Mouse (Mus musculus) MN1 (cell line): ENCODE results near the gene Acvr2b.
A peak's percentile ranks its signal among the peaks of the same experiment; 100 is the strongest.
"Not testable (repeated sequence)": the region's sequence is repeated elsewhere in the genome, so short reads cannot be mapped to it uniquely, and the experiment has no call there.

Experiments used
- DNase-seq: peaks from one replicate; pipeline ENCODE4 v3.0.0-alpha.2; 2016; ENCODE audit warnings: low spot score

Acvr2b gene

GRCm38 (mm10) chr9:119401801-119402214 lies at the start of gene Acvr2b:
Gene Acvr2b (plus strand): TSS chr9:119402118.
- peak; percentile 97 for DNase-seq

- DNase-seq, result no peak
Measured at GRCm38 (mm10) chr9:119353926-119354325, 48.0 kb upstream of the Acvr2b start.

DNA sequence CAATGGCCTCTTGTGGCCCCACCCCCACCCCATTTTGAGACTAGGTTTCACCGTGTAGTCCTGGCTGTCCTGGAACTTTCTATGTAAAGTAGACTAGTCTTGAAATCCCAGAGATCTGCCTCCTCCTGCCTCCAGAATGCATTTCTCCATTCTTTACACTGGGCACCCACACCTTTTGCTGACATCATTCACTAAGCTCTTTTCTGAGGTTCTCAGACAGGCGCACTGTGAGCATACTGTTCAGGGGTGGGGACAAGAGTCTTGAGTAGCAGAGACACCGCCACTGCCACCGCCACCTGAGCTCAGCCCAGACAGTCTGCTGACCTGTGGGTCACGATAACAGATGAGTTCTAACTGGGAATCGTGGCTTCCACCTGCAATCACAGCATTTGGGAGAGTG lies 46.0 kb upstream of the Acvr2b start:
- DNase-seq, result no peak

DNA sequence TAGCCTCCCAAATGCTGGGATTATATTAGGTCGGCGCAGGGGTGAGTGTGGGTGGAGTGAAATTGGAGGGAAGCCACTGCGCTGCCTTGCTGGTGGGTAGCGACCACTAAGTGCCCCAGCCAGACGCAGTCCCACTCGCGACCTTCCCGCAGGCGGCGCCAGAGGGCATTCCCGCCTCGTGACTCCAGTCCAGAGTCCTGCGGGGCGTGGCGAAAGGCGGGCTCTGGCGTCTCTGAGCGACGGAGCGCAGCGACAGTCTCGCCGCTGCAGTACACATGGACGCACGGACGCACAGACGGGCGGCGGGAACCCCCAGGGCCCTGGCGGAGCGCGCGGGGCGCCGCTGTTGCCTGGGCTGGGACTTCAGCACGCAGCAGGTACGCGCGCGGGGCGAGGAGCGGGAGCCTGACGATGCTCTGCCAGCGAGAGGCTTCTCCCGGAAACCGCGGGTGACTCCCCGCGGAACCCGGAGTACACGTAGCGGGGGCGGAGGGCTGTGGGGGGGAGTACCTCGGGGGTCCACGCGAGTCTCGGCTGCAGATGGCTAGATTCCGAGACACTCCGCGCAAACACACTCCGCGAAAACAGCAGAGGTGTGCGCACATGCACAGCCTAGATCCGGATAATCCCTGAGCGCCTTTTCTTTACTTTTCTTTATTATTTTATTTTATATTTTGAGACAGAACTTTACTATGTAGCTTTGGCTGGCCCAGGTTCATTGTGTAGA lies 44.4 kb upstream of the Acvr2b start, which contains the start of gene Xylb:
Gene Xylb, plus strand, starts transcription at position 51 of the 727 bp plus-strand sequence.
- peak; percentile 92 for DNase-seq

DNA sequence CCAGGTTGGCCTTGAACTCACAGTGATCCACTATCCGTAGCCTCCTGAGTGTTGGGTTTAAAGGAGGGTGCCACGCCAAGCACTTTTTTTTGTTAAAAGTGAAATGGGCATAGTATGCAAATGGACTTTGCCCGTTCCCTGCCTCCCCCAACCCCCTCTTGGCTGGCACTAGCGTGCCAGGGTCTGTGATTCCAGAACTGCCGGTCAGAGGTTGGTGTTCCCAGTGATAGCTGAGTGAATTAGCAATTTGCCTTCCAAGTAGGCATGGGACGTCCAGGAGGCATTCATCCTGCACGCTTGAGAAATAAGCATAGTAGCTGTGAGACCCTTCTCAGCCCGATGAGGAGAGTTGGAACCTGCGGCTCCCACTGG lies 43.9 kb upstream of the Acvr2b start:
- peak; percentile 18 for DNase-seq

- DNase-seq, result no peak
Measured at GRCm38 (mm10) chr9:119361416-119361815, 40.5 kb upstream of the Acvr2b start.

DNA sequence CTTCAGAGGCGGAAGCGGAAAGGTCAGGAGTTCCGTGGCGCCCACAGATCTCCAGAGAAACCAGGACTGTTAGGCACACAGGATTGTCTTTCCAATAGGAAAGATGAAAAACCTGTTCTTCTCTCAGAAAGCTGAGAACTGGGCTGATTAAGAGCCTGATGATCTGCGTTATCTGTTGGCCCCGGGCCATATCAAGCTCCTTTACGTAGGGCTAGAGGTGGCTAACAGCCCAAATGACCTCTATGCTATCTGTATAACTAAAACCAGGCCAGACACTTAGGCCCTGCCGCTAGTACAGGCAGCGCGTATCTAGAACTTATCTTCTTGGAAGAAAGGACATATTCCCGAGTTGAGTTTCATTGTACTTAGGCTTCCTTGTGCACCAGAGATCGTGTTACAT lies 38.7 kb upstream of the Acvr2b start:
- DNase-seq, result no peak

DNA sequence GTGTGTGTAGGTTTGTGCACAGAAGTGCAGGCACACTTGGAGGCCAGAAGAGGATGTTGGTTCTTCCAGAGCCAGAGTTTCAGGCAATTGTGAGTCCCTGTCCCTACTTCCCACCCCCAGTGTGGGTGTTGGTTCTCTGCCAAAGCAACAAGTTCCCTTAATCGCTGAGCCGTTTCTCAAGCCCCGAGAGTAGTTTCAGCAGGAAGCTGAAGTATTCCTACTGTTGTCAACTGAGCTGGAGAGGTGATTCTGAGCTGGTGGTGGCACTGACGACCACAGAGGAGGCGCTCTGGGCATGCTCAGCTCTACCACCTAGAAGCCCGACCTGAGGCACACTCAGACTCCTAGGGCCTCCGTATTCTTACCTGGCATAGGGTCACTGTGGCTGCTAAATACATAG lies 36.6 kb upstream of the Acvr2b start, which contains the start of gene Slc22a14:
Gene Slc22a14, minus strand, starts transcription at position 270 of the 400 bp plus-strand sequence.
- no peak for DNase-seq

- no peak for DNase-seq
Measured at GRCm38 (mm10) chr9:119368367-119368766, 33.6 kb upstream of the Acvr2b start.

- DNase-seq, result not testable (repeated sequence)
Measured at GRCm38 (mm10) chr9:119370770-119371169, 31.1 kb upstream of the Acvr2b start.

DNA sequence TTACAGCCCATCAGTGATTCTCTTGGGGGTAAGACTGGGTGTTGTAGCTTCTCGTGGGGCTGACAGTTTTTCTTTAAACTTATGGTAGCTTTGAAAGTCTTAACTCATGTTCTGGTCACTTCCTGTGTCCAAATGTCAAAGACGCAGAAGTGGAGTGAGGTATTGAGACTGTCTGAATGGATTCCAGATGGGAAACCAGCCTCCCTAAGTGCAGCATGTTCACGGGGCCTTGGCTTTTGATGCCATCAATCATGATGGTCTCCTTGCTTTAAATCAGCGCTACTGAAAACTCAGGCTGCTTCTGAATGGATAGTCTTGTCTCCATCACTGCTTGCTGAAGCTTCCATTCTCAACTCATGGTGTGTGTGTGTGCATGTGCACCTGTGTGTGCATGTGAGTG lies 30.7 kb upstream of the Acvr2b start:
- no peak for DNase-seq

DNA sequence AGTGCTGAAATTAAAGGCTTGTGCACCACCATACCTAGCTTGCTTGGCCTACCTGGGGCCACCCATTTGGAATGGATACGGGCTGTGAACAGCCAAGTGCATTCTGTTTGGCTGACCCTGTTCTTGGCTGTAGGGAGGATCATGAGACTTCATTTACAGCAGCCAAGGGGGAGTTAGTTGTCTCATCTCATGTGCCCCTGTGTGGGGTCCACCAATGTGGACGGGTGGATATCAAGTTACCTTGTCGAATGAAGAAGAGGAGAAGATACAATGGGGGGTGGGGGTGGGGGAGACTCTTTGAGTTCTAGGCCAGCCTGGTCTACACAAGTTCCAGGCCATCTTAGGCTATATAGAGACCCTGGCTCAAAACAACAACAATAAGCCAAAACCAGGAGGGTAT lies 26.9 kb upstream of the Acvr2b start:
- DNase-seq, result no peak

GRCm38 (mm10) chr9:119375556-119375955 lies 26.4 kb upstream of the Acvr2b start:
- DNase-seq, result no peak

GRCm38 (mm10) chr9:119378231-119378630 lies 23.7 kb upstream of the Acvr2b start:
- no peak for DNase-seq

DNA sequence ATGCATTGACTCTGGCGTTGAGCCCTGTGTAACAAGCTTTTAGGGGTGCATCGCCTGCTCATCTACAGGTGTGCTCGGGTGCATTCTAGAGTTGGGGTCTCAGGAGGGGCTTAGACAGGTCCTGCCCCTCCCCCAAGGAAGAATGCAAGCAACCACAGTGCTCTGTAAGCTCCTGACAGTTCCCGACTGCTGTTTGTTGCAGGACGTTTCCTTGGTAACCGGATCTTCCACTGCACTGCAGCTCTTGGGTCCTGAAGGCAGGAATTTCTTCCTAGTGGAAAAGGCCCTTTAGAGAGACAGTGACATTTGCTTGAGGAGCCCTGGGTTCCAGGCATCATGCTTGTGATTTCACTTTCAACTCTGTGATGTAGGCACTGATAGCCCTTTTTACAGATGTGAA lies 19.3 kb upstream of the Acvr2b start:
- DNase-seq, result no peak

- DNase-seq, result no peak
Measured at GRCm38 (mm10) chr9:119388956-119389355, 13.0 kb upstream of the Acvr2b start.

DNA sequence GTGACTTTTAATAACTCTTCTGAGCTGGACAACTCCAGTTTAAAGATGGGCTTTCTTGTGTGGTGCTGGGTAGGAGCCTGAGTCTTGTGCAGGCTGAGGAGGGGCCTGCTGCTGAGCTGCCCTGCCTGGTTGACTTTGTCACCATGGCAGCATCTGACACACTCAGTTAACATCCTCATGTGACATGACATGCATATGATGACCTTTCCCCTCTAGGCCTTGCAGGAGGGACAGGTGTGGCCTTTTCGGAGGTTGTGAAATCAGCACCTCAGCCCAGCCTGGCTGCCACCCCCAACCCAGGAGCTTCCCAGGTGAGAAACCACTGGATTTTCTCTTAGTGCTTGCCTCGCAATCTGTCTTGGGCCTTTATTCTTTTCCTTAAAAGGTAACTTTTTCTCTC lies 11.7 kb upstream of the Acvr2b start:
- DNase-seq, result no peak

- DNase-seq, result no peak
Measured at GRCm38 (mm10) chr9:119394808-119395207, 7.1 kb upstream of the Acvr2b start.

GRCm38 (mm10) chr9:119401351-119401750 lies 567 bp upstream of the Acvr2b start:
- peak; percentile 38 for DNase-seq

DNA sequence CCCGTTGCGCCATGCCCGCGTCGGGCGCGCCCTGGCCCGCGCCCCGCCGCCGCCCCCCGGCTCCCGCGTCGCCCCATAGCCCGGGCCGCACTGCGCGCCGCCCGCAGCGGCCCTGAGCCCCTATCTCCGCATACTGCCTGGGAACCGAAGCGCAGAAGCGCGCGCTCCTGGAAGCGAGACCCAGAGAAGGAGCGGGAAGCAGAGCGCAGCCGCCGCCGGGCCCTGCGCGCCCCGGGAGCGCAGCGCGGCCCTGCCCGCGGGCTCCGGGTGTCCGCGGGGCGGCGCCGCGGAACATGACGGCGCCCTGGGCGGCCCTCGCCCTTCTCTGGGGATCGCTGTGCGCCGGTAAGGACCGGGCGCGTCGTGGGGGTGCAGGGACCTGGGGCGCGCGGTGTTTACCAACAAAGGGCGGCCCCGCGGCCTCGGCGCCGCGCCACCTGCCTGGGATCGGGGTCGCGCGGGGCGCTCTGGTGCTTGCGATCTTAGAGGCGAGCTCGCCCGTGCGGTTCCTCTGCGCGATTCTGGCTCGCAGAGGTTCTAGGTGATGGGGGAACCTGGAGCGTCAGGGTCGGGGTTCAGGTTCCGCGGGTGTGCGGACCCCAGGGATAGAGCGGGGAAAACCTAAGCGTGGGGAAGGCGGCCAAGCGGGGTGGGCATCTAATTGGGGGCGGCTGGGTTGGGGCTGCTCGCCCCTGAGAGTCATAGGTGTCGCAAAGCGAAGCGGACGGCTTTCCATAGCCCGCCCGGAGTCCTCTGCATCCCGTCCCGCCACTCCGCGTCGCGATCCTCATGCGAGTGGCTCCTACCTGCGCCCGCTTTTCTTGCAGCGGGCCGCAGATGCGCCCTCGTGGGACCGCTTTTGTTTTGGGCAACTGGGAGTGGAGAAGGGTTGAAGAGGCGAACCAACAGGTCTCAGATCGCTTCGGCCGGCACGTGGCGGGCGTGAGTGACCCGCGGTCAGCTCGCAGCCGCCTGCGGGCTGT lies 626 bp downstream of the Acvr2b start:
- peak; percentile 67 for DNase-seq

- DNase-seq, result peak; percentile 56
Measured at GRCm38 (mm10) chr9:119403236-119403641, 1.3 kb downstream of the Acvr2b start.

GRCm38 (mm10) chr9:119404090-119404489 lies 2.2 kb downstream of the Acvr2b start:
- DNase-seq, result no peak

DNA sequence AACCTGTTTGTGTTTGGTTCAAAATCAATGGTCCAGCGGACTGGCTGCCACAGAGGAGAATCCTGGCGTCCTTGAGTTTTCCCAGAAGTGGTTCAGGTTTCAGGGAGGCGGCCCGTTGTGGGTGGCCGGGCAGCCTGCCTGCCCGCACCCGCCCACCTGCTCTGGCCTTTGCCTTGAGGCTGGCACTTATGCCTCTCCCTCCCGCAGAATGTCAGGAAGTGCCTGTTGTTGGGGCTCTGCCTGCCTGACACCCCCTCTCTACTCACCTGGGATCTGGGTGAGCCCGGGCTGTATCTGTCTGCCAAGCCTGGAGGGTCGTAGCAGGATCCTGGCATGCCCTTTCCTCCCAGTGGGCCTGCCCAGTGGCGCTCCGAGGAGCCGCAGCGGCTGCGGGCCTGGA lies 6.0 kb downstream of the Acvr2b start:
- DNase-seq, result no peak
